Mouse (Mus musculus) MEL (cell line): ENCODE data around the gene Cdkal1.

Experiments used
- CTCF ChIP-seq, 3 experiments: IDR thresholded peaks in 2 of 3; conservative IDR thresholded peaks in 1 of 3; 2 replicates each; pipeline ENCODE4 v1.5.1; 2011 to 2012; ENCODE audit warnings: low read length in 3 of 3, low read depth in 2 of 3, mild to moderate bottlenecking in 2 of 3, improper control_type of control experiment in 1 of 3, inconsistent platforms in 1 of 3, mixed read lengths in 1 of 3, moderate library complexity in 1 of 3; ENCODE audit not compliant: control insufficient read depth in 1 of 3, insufficient read depth in 1 of 3, poor library complexity in 1 of 3, severe bottlenecking in 1 of 3
- EP300 ChIP-seq, 2 experiments: IDR thresholded peaks; 2 replicates each; pipeline ENCODE4 v1.6.1; 2011; ENCODE audit warnings: improper control_type of control experiment in 2 of 2, low read length in 2 of 2, low read depth in 1 of 2, mild to moderate bottlenecking in 1 of 2
- HCFC1 ChIP-seq: IDR thresholded peaks from 2 replicates; pipeline ENCODE4 v1.6.1; 2012; ENCODE audit warnings: low read depth, mild to moderate bottlenecking, inconsistent platforms, low read length, improper control_type of control experiment, moderate library complexity
- MAZ ChIP-seq: IDR thresholded peaks from 2 replicates; pipeline ENCODE4 v1.6.1; 2012; ENCODE audit warnings: low read depth, mild to moderate bottlenecking, inconsistent platforms, low read length, improper control_type of control experiment
- POLR2A ChIP-seq, 2 experiments: IDR thresholded peaks; 2 replicates each; pipeline ENCODE4 v1.6.1; 2011 to 2012; ENCODE audit warnings: low read length in 2 of 2, mild to moderate bottlenecking in 2 of 2, control low read depth in 1 of 2, improper control_type of control experiment in 1 of 2, low read depth in 1 of 2, moderate library complexity in 1 of 2; ENCODE audit not compliant: control insufficient read depth in 1 of 2, insufficient read depth in 1 of 2, poor library complexity in 1 of 2
- POLR2AphosphoS2 ChIP-seq: IDR thresholded peaks from 2 replicates; pipeline ENCODE4 v1.6.1; 2011; ENCODE audit warnings: low read length, improper control_type of control experiment
- SIN3A ChIP-seq: IDR thresholded peaks from 2 replicates; pipeline ENCODE4 v1.6.1; 2012; ENCODE audit warnings: low read length, improper control_type of control experiment, inconsistent platforms
- ZKSCAN1 ChIP-seq: IDR thresholded peaks from 2 replicates; pipeline ENCODE4 v1.6.1; 2012; ENCODE audit warnings: low read depth, mild to moderate bottlenecking, inconsistent platforms, low read length, improper control_type of control experiment, moderate library complexity

GRCm38 (mm10) chr13:29388918-29389317 lies 466.6 kb downstream of the Cdkal1 start:
- TF ChIP-seq POLR2AphosphoS2 (no peak), MAZ (no peak), HCFC1 (no peak), CTCF (IDR thresholded peaks at IDR 0.05 in 2 of 3, conservative IDR thresholded peaks at IDR 0.05 in 1 of 3; ENCODE audit: control insufficient read depth in 1 of 3, insufficient read depth in 1 of 3, low read depth in 2 of 3, low read length in 3 of 3, poor library complexity in 1 of 3, severe bottlenecking in 1 of 3) (no peak), SIN3A (no peak), ZKSCAN1 (no peak), EP300 (IDR thresholded peaks at IDR 0.05; ENCODE audit: low read depth in 1 of 2, low read length in 2 of 2) (no peak), POLR2A (IDR thresholded peaks at IDR 0.05; ENCODE audit: control insufficient read depth in 1 of 2, insufficient read depth in 1 of 2, low read depth in 1 of 2, low read length in 2 of 2, poor library complexity in 1 of 2) (no peak)
